Mouse (Mus musculus): ENCODE results near the gene Slc44a5. TPM values are rescaled to one million over a fixed set of nuclear protein-coding genes. Genes with fewer than 3 reads are reported as not detected.
A peak's percentile ranks its signal among the peaks of the same experiment; 100 is the strongest.

Gene Slc44a5
- polyA plus RNA-seq, 1 experiment: not detected

DNA sequence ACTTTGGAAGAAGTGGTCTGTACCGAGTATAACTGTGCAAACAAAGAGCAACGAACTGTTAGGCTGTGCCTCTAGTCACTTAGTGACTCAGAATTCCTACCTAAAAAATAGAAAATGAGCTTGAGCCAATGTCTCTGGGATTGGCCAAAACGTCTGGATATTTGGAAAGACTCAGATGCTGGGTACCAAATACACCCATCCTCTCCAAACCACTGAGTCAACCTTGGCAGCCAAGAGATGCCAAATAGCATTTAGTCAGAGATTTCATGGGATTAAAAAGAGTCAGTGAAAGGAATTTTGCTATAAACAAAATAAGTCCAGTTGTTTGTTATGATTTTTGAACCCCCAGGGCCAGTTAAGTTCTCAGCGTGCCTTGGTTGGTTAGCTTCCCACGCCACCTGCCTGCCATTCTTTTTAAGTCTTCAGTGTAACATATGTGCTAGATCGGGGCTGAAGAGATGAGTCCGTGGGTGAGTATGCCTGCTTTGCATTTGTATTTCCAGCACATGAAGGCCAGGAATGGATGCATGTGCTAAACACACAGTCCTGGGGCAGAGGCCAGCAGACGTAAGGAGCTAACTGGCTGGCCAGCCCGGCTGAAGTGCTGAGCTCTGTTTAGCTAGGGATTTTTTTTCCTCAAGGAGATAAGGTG, 320.7 kb downstream of the Slc44a5 start:
- no peak for TF ChIP-seq POLR2A (IDR thresholded peaks at IDR 0.05; ENCODE audit: borderline replicate concordance, extremely low read depth, low read depth, low read length)
- TF ChIP-seq CTCF (IDR thresholded peaks at IDR 0.05; ENCODE audit: insufficient read depth, low read length): no peak
- WGBS: 51% methylated on average over 9 of the region's 9 CpGs
- DNase-seq: no peak
- Histone ChIP-seq H3K4me3 (replicated peaks; ENCODE audit: extremely low read depth, low read depth, low read length) (no peak overlapping the region), H3K4me1 (ENCODE audit: control insufficient read depth, insufficient read depth, low read length) (no peaks in the 10 kb centered on the region)

DNA sequence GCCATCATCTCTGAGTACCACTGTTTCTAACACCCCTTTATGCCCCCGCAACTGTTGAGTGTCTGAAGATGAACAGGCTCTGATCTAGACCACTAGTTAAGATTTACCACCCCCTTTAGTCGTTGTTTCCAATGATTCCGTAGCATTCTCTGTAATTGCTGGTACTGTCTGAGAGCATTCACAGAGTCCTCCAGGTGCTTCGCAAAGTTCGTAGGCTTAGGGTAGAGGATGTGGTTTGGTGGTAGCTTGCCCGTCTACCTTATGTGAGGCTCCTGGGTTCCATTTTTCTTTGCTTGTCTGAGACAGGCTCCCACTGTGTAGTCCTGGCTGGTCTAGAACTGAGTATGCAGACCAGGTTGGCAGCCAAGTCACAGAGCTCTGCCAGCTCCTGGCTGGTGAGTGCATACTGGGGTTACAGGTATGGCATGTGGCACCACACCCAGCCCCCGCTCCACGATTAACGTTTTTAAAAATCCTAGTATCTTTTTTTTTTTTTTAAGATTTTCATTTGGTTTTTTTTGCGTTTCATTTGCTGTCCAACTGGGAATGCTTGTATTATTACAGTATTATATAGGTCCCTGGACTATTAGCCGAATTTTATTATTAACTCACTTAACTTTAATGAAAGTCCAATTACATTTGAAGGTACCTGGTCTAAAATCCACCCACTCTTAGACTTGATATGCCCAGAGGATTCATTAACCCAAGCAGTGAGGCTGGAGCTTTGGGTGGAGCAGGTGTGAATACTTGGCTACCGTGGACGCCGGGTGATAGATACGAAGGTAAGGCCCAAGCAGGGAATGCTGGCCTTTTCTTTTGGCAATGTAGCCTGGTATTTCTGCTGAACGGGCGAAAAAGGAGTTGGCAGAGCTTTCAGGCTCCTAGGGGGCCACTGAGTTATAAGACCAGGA, 321.9 kb downstream of the Slc44a5 start:
- H3K4me3 ChIP-seq (replicated peaks; ENCODE audit: extremely low read depth, low read depth, low read length): no peak overlapping the region
- TF ChIP-seq POLR2A (IDR thresholded peaks at IDR 0.05; ENCODE audit: borderline replicate concordance, extremely low read depth, low read depth, low read length) (no peak), CTCF (IDR thresholded peaks at IDR 0.05; ENCODE audit: insufficient read depth, low read length) (no peak)
- H3K4me1 ChIP-seq (ENCODE audit: control insufficient read depth, insufficient read depth, low read length): no peaks in the 10 kb centered on the region
- 88% methylated on average over 17 of the region's 17 CpGs for WGBS
- DNase-seq: no peak

DNA sequence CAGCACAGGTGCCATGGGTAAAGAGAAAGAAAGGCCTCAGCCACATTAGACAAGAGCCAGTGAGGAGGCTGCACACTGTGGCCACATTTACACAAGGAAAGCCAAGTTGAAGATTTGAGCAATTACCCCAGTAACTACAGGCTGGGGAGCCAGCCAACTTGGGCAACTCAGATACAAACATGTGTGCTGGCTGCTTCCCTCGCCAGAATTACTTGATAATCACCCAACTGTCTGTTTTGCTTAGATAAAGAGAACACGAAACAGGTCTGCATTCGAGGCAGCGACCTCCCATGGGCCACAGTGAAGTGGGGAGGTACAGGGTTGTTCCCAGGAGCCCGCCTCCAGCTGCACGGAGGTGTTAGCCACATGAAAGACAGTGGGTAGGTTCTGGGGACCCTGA, 324.3 kb downstream of the Slc44a5 start:
- Histone ChIP-seq H3K4me1 (ENCODE audit: control insufficient read depth, insufficient read depth, low read length) (no peaks in the 10 kb centered on the region), H3K4me3 (replicated peaks; ENCODE audit: extremely low read depth, low read depth, low read length) (no peak overlapping the region)
- TF ChIP-seq POLR2A (IDR thresholded peaks at IDR 0.05; ENCODE audit: borderline replicate concordance, extremely low read depth, low read depth, low read length) (no peak), CTCF (IDR thresholded peaks at IDR 0.05; ENCODE audit: insufficient read depth, low read length) (no peak)
- DNase-seq: no peak
- WGBS: 34% methylated on average over 6 of the region's 6 CpGs

DNA sequence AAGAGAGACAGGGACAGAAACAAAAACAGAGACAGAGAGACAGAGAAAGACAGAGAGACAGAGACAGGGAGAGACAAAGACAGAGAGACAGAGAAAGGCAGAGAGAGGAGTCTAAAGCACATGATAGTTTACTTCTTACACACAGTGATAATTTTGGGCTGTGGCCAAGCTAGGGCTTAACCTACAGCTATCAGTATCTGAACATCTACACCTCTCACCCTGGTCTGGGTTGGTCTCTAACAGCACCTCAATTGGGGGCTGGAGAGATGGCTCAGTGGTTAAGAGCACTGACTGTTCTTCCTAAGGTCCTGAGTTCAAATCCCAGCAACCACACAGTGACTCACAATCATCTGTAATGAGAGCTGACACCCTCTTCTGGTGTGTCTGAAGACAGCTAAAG, 325.3 kb downstream of the Slc44a5 start:
- TF ChIP-seq POLR2A (IDR thresholded peaks at IDR 0.05; ENCODE audit: borderline replicate concordance, extremely low read depth, low read depth, low read length) (no peak), CTCF (IDR thresholded peaks at IDR 0.05; ENCODE audit: insufficient read depth, low read length) (no peak)
- DNase-seq: no peak
- H3K4me1 ChIP-seq (ENCODE audit: control insufficient read depth, insufficient read depth, low read length): no peaks in the 10 kb centered on the region
- no peak overlapping the region for H3K4me3 ChIP-seq (replicated peaks; ENCODE audit: extremely low read depth, low read depth, low read length)

DNA sequence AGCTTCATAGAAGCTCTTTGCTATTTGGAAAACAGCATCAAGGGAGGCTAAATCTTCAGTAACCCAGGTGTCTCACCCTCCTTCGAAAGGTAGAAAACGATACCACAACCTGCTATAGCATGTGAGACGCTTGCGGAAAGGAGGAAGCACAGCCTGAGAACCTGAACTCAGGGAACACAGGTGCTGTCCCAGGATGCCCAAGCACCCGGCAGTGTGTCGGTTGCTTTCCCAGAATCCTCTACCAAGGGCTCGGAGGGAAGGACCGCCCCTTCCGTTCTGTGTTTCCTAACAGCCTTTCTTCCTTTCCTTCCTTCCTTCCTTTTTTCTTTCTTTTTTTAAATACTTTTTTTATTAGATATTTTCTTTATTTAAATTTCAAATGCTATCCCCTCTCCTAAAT, 326.8 kb downstream of the Slc44a5 start:
- no peak for TF ChIP-seq POLR2A (IDR thresholded peaks at IDR 0.05; ENCODE audit: borderline replicate concordance, extremely low read depth, low read depth, low read length)
- TF ChIP-seq CTCF (IDR thresholded peaks at IDR 0.05; ENCODE audit: insufficient read depth, low read length): no peak
- no peak overlapping the region for H3K4me3 ChIP-seq (replicated peaks; ENCODE audit: extremely low read depth, low read depth, low read length)
- WGBS: 89% methylated on average over 9 of the region's 9 CpGs
- DNase-seq: no peak
- no peaks in the 10 kb centered on the region for H3K4me1 ChIP-seq (ENCODE audit: control insufficient read depth, insufficient read depth, low read length)

DNA sequence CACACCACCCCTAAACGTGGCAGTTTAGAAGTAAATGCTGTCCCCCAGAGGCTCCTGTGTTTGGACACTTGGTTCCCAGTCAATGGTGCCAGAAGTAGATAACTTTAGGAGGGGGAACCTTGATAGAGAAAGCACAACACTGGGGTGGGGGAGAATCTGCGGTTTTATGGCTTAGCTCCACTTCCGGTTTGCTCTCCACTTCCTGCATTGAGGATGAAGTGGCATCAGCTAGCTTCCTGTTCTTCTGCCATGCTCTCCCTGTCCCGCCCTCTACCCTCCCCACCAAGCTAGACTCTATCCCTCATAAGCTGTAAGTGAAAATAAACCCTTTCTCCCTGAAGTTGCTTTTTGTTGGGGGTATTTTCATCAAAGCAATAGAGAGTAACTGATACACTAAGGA, 327.9 kb downstream of the Slc44a5 start:
- no peak overlapping the region for H3K4me3 ChIP-seq (replicated peaks; ENCODE audit: extremely low read depth, low read depth, low read length)
- H3K4me1 ChIP-seq (ENCODE audit: control insufficient read depth, insufficient read depth, low read length): no peaks in the 10 kb centered on the region
- TF ChIP-seq POLR2A (IDR thresholded peaks at IDR 0.05; ENCODE audit: borderline replicate concordance, extremely low read depth, low read depth, low read length): no peak
- TF ChIP-seq CTCF (IDR thresholded peaks at IDR 0.05; ENCODE audit: insufficient read depth, low read length): no peak
- 60% methylated on average over 4 of the region's 4 CpGs for WGBS
- no peak for DNase-seq

DNA sequence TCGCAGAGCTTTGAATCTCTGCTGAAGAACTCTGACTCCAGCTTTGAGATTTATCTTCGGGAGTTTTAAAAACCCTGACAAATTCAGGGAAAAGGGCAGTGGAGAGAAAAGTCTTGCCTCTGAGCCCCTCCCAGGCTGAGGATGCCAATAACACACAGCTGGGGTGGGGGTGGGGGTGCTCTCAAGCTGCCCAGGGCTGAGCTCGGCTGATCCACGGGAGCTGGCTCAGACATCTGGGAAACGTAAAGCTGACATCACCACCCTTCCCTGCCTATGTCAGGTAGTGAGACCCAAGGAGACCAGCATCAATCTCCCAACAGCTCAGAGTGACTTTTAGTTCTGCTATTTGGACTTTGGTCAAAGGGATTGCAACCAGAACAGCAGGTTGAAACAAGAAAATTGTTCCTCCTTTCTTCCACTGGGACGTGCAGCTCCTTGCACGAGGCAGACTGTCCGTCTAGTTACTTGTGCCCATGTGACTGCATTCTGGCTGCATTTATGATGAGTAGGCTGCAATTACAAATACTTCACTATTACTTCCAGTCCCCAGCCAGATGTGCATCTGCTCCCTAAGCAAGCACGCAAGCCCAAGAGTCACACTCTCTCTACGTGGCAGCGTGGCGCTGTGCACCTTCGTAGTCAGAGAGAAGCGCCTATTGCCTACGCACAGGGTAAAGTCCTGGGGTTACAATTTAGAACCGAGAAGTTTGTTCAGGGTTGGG, 332.1 kb downstream of the Slc44a5 start:
- TF ChIP-seq CTCF (IDR thresholded peaks at IDR 0.05; ENCODE audit: insufficient read depth, low read length) (no peak), POLR2A (IDR thresholded peaks at IDR 0.05; ENCODE audit: borderline replicate concordance, extremely low read depth, low read depth, low read length) (no peak)
- WGBS: 51% methylated on average over 16 of the region's 16 CpGs
- Histone ChIP-seq H3K4me1 (ENCODE audit: control insufficient read depth, insufficient read depth, low read length) (no peaks in the 10 kb centered on the region), H3K4me3 (replicated peaks; ENCODE audit: extremely low read depth, low read depth, low read length) (no peak overlapping the region)
- no peak for DNase-seq

DNA sequence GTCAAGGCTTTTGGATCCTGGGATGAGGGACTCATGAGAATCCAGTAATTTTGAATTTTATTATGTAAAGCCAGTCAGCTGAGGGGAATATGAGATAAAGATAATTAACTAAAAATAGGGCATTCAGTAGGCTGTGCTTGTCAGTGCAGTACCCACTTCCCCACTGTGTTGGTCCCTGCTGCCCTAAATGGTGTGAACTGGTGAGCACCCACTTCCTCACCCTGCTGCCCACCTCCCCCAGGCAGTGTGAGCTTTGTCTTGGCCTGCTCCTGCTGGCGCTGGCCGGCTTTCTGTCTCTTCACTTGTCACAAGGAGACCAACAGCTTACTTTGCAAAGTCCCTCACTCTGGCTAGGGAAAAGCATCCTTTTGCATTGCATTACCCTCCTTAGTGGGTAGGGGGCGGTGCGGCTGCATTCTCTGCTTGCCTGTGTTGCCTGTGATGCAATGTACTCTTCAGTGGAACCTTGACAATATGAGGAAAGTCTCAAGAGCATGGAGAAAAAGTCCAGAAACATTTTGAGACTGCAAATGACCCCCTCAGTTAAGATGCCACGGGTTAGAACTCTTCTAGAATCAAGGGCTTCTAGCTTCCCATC, 344.5 kb downstream of the Slc44a5 start:
- DNase-seq: no peak
- WGBS: 17% methylated on average over 5 of the region's 5 CpGs
- TF ChIP-seq CTCF (IDR thresholded peaks at IDR 0.05; ENCODE audit: insufficient read depth, low read length) (peak; percentile 59), POLR2A (IDR thresholded peaks at IDR 0.05; ENCODE audit: borderline replicate concordance, extremely low read depth, low read depth, low read length) (no peak)
- Histone ChIP-seq H3K4me1 (ENCODE audit: control insufficient read depth, insufficient read depth, low read length) (no peaks in the 10 kb centered on the region), H3K4me3 (replicated peaks; ENCODE audit: extremely low read depth, low read depth, low read length) (no peak overlapping the region)

Other genes starting within 250 kb of the Slc44a5 start
- gene St6galnac3, start 248.3 kb upstream of the Slc44a5 start, polyA plus RNA-seq (2012; rRNA removed): 4.4 and 8.4 TPM in 2 replicates
- gene Asb17, start 129.2 kb upstream of the Slc44a5 start, polyA plus RNA-seq (2012; rRNA removed): not detected in 2 replicates
- gene Msh4, start 67.3 kb upstream of the Slc44a5 start, polyA plus RNA-seq (2012; rRNA removed): 0.05 and 0.06 TPM in 2 replicates
- 22.4 and 29.7 TPM in 2 replicates for gene Rabggtb, start 60.4 kb upstream of the Slc44a5 start, polyA plus RNA-seq (2012; rRNA removed)
- gene Acadm, start 28.8 kb upstream of the Slc44a5 start, polyA plus RNA-seq (2012; rRNA removed): 27.1 and 62.3 TPM in 2 replicates